Mouse (Mus musculus): ENCODE results near the gene Olfr92. TPM values are rescaled to one million over a fixed set of nuclear protein-coding genes. Genes with fewer than 3 reads are reported as not detected.

The Olfr92 gene
- total and polyA plus RNA-seq, 2 experiments from 2014 or later: not detected

DNA sequence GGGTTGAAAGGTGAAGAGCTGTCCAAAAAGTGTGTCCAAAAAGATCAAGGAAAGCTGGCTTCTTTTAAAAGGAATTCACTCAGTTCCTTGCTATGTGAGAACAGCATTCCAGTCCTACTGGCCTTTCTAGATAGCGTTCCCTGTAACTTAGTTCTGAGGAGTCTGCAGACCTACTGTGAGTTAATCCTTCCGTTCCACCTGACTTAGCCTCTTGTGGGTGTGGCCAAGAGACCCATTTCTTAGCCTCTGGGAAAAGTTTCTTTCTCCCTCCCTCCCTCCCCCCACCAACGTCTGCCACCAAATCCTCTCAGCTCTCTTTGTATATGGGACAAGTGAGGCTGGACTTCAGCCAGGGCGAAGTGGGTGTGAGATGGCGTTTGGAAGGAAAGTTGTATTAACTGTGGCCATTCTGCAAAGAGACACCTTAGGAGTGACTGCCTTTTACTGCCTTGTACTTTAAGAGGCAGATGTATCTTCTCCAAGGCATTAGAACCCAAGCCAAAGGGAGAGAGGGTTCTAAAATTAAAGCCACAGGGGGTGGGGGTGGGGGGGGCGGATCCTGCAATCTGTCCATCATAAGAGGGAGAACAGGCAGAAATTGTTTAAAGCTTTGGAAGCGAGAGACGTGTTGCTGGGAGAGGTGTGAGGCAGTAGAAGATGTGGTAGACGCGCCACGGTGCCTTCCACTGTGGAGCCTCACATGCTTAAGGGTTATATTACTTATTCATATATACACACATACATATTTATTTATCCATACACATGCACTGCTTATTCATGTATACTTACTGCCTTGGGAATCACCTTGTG lies 56.0 kb downstream of the Olfr92 start:
- DNase-seq (ENCODE audit: low spot score) (no peak), ATAC-seq (no peak)
- no peak overlapping the region for H3K9ac ChIP-seq (replicated peaks; ENCODE audit: low read length)
- WGBS: 63% methylated on average over 11 of the region's 11 CpGs
- H3K4me1 ChIP-seq (ENCODE audit: insufficient read depth, low read length): no peaks in the 10 kb centered on the region
- no peak overlapping the region for H3K27ac ChIP-seq
- no peak for TF ChIP-seq CTCF (IDR thresholded peaks at IDR 0.05; ENCODE audit: low read depth)
- H3K9me3 ChIP-seq (ENCODE audit: low read length): no peaks in the 10 kb centered on the region
- peaks cover 75% of the 10 kb centered on the region for H3K36me3 ChIP-seq (ENCODE audit: insufficient read depth, low read length)
- H3K4me3 ChIP-seq (ENCODE audit: low read length): no peak overlapping the region
- no peaks in the 10 kb centered on the region for H3K27me3 ChIP-seq (ENCODE audit: insufficient read depth, low read length)
- no peak overlapping the region for H3K4me2 ChIP-seq (ENCODE audit: low read depth, low read length)

- no peak for DNase-seq (ENCODE audit: low spot score)
- TF ChIP-seq CTCF (IDR thresholded peaks at IDR 0.05; ENCODE audit: low read depth): no peak
- Histone ChIP-seq H3K4me3 (ENCODE audit: low read length) (no peak overlapping the region), H3K9ac (replicated peaks; ENCODE audit: low read length) (no peak overlapping the region), H3K36me3 (ENCODE audit: insufficient read depth, low read length) (peaks cover 75% of the 10 kb centered on the region), H3K27me3 (ENCODE audit: insufficient read depth, low read length) (no peaks in the 10 kb centered on the region), H3K27ac (no peak overlapping the region), H3K4me2 (ENCODE audit: low read depth, low read length) (no peak overlapping the region), H3K4me1 (ENCODE audit: insufficient read depth, low read length) (no peaks in the 10 kb centered on the region), H3K9me3 (ENCODE audit: low read length) (no peaks in the 10 kb centered on the region)
- ATAC-seq: no peak
- 70% methylated on average over 10 of the region's 10 CpGs for WGBS
Observed at GRCm38 (mm10) chr17:37063063-37063462, 56.8 kb downstream of the Olfr92 start.

DNA sequence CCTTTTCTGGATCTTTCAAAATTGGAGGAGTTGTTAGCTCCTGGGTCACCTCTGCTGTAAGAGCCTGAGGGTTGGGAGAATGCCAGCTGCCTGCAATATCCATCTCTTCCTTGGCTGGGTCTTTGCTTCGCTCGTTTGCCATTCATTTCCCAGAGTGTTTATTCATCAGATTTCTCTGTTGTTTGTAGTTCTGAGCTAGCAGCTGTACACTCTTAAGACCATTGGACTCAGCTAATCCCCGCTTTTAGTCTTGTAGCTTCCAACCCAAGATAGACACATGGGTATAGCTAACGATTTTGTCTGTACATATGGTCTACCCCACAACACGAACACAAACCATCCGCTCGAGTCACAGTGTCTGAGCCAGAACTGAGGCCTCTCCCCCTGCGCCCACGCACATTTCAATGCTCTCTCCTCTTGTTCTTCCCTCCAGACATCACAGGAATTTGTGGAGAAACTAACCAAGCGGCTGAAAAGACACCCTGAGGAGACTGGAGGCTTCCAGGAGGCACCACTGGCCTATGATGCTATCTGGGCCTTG lies 57.7 kb downstream of the Olfr92 start:
- no peak overlapping the region for H3K4me3 ChIP-seq (ENCODE audit: low read length)
- no peaks in the 10 kb centered on the region for H3K4me1 ChIP-seq (ENCODE audit: insufficient read depth, low read length)
- peaks cover 70% of the 10 kb centered on the region for H3K36me3 ChIP-seq (ENCODE audit: insufficient read depth, low read length)
- DNase-seq (ENCODE audit: low spot score) (no peak), ATAC-seq (no peak)
- no peak overlapping the region for H3K4me2 ChIP-seq (ENCODE audit: low read depth, low read length)
- H3K9ac ChIP-seq (replicated peaks; ENCODE audit: low read length): no peak overlapping the region
- WGBS: 78% methylated on average over 10 of the region's 10 CpGs
- H3K9me3 ChIP-seq (ENCODE audit: low read length): no peaks in the 10 kb centered on the region
- peak overlapping the region; percentile 2; the same call in 1 of the 2 replicates for H3K27ac ChIP-seq
- TF ChIP-seq CTCF (IDR thresholded peaks at IDR 0.05; ENCODE audit: low read depth): no peak
- no peaks in the 10 kb centered on the region for H3K27me3 ChIP-seq (ENCODE audit: insufficient read depth, low read length)

- H3K4me1 ChIP-seq (ENCODE audit: insufficient read depth, low read length): no peaks in the 10 kb centered on the region
- no peak overlapping the region for H3K9ac ChIP-seq (replicated peaks; ENCODE audit: low read length)
- TF ChIP-seq CTCF (IDR thresholded peaks at IDR 0.05; ENCODE audit: low read depth): no peak
- H3K36me3 ChIP-seq (ENCODE audit: insufficient read depth, low read length): peaks cover 66% of the 10 kb centered on the region
- WGBS: 57% methylated on average over 3 of the region's 3 CpGs
- no peak overlapping the region for H3K4me2 ChIP-seq (ENCODE audit: low read depth, low read length)
- H3K9me3 ChIP-seq (ENCODE audit: low read length): no peaks in the 10 kb centered on the region
- no peaks in the 10 kb centered on the region for H3K27me3 ChIP-seq (ENCODE audit: insufficient read depth, low read length)
- H3K27ac ChIP-seq: peak overlapping the region; percentile 2
- H3K4me3 ChIP-seq (ENCODE audit: low read length): no peak overlapping the region
- ATAC-seq (no peak), DNase-seq (ENCODE audit: low spot score) (no peak)
Observed at GRCm38 (mm10) chr17:37061435-37061834, 58.5 kb downstream of the Olfr92 start.

Other genes with a start within 250 kb of the Olfr92 start
- gene Trim40, start 230.0 kb downstream of the Olfr92 start, total RNA-seq (2014; rRNA removed): not detected in 2 replicates
- 0.13 TPM in 1 of 2 replicates, not detected in the other for gene Trim40, start 230.0 kb downstream of the Olfr92 start, polyA plus RNA-seq (2015; fragmentation: Nextera tagmentation; extraction: Ambion mirVana)
- not detected in 2 replicates for gene Trim31, start 222.0 kb downstream of the Olfr92 start, total RNA-seq (2014; rRNA removed)
- gene Trim31, start 222.0 kb downstream of the Olfr92 start, polyA plus RNA-seq (2015; fragmentation: Nextera tagmentation; extraction: Ambion mirVana): not detected in 2 replicates
- gene Rnf39, start 177.2 kb downstream of the Olfr92 start, total RNA-seq (2014; rRNA removed): 4.2 and 6.1 TPM in 2 replicates
- gene Rnf39, start 177.2 kb downstream of the Olfr92 start, polyA plus RNA-seq (2015; fragmentation: Nextera tagmentation; extraction: Ambion mirVana): 2.5 and 3.6 TPM in 2 replicates
- gene Ppp1r11, start 168.3 kb downstream of the Olfr92 start, total RNA-seq (2014; rRNA removed): 28.4 and 28.5 TPM in 2 replicates
- gene Ppp1r11, start 168.3 kb downstream of the Olfr92 start, polyA plus RNA-seq (2015; fragmentation: Nextera tagmentation; extraction: Ambion mirVana): 143 and 145 TPM in 2 replicates
- 45.0 and 52.7 TPM in 2 replicates for gene Znrd1, start 161.5 kb downstream of the Olfr92 start, total RNA-seq (2014; rRNA removed)
- 49.3 and 51.2 TPM in 2 replicates for gene Znrd1, start 161.5 kb downstream of the Olfr92 start, polyA plus RNA-seq (2015; fragmentation: Nextera tagmentation; extraction: Ambion mirVana)
- 1.3 and 3.2 TPM in 2 replicates for gene Znrd1as, start 161.5 kb downstream of the Olfr92 start, total RNA-seq (2014; rRNA removed)
- 3.4 and 4.0 TPM in 2 replicates for gene Znrd1as, start 161.5 kb downstream of the Olfr92 start, polyA plus RNA-seq (2015; fragmentation: Nextera tagmentation; extraction: Ambion mirVana)
- not detected in 2 replicates for gene 2410137M14Rik, start 138.9 kb downstream of the Olfr92 start, total RNA-seq (2014; rRNA removed)
- gene 2410137M14Rik, start 138.9 kb downstream of the Olfr92 start, polyA plus RNA-seq (2015; fragmentation: Nextera tagmentation; extraction: Ambion mirVana): 0.23 and 0.26 TPM in 2 replicates
- gene H2-M5, start 130.6 kb downstream of the Olfr92 start, total RNA-seq (2014; rRNA removed): 0.97 and 2.5 TPM in 2 replicates
- 1.1 and 1.9 TPM in 2 replicates for gene H2-M5, start 130.6 kb downstream of the Olfr92 start, polyA plus RNA-seq (2015; fragmentation: Nextera tagmentation; extraction: Ambion mirVana)
- gene Zfp57, start 118.9 kb downstream of the Olfr92 start, total RNA-seq (2014; rRNA removed): 118 and 137 TPM in 2 replicates
- gene Zfp57, start 118.9 kb downstream of the Olfr92 start, polyA plus RNA-seq (2015; fragmentation: Nextera tagmentation; extraction: Ambion mirVana): 118 and 129 TPM in 2 replicates
- 0.52 TPM in 1 of 2 replicates, not detected in the other for gene Mog, start 96.7 kb downstream of the Olfr92 start, total RNA-seq (2014; rRNA removed)
- gene Mog, start 96.7 kb downstream of the Olfr92 start, polyA plus RNA-seq (2015; fragmentation: Nextera tagmentation; extraction: Ambion mirVana): 1.5 and 1.7 TPM in 2 replicates
- 519 and 527 TPM in 2 replicates for gene Gabbr1, start 74.1 kb downstream of the Olfr92 start, total RNA-seq (2014; rRNA removed)
- gene Gabbr1, start 74.1 kb downstream of the Olfr92 start, polyA plus RNA-seq (2015; fragmentation: Nextera tagmentation; extraction: Ambion mirVana): 93.4 and 98.3 TPM in 2 replicates
- not detected in 2 replicates for gene Olfr90, start 31.6 kb downstream of the Olfr92 start, total RNA-seq (2014; rRNA removed)
- not detected in 2 replicates for gene Olfr90, start 31.6 kb downstream of the Olfr92 start, polyA plus RNA-seq (2015; fragmentation: Nextera tagmentation; extraction: Ambion mirVana)
- not detected in 2 replicates for gene Olfr91, start 21.8 kb downstream of the Olfr92 start, total RNA-seq (2014; rRNA removed)
- gene Olfr91, start 21.8 kb downstream of the Olfr92 start, polyA plus RNA-seq (2015; fragmentation: Nextera tagmentation; extraction: Ambion mirVana): 0.06 TPM in 1 of 2 replicates, not detected in the other
- not detected in 2 replicates for gene Olfr93, start 41.4 kb upstream of the Olfr92 start, total RNA-seq (2014; rRNA removed)
- gene Olfr93, start 41.4 kb upstream of the Olfr92 start, polyA plus RNA-seq (2015; fragmentation: Nextera tagmentation; extraction: Ambion mirVana): not detected in 2 replicates
- not detected in 2 replicates for gene Ubd, start 73.8 kb upstream of the Olfr92 start, total RNA-seq (2014; rRNA removed)
- gene Ubd, start 73.8 kb upstream of the Olfr92 start, polyA plus RNA-seq (2015; fragmentation: Nextera tagmentation; extraction: Ambion mirVana): not detected in 2 replicates
- 0.58 and 1.3 TPM in 2 replicates for gene Olfr94, start 80.9 kb upstream of the Olfr92 start, total RNA-seq (2014; rRNA removed)
- gene Olfr94, start 80.9 kb upstream of the Olfr92 start, polyA plus RNA-seq (2015; fragmentation: Nextera tagmentation; extraction: Ambion mirVana): 0.14 TPM in 1 of 2 replicates, not detected in the other
- 0.37 TPM in 1 of 2 replicates, not detected in the other for gene Olfr95, start 93.0 kb upstream of the Olfr92 start, total RNA-seq (2014; rRNA removed)
- gene Olfr95, start 93.0 kb upstream of the Olfr92 start, polyA plus RNA-seq (2015; fragmentation: Nextera tagmentation; extraction: Ambion mirVana): 0.03 and 0.04 TPM in 2 replicates
- gene Olfr96, start 100.1 kb upstream of the Olfr92 start, total RNA-seq (2014; rRNA removed): not detected in 2 replicates
- gene Olfr96, start 100.1 kb upstream of the Olfr92 start, polyA plus RNA-seq (2015; fragmentation: Nextera tagmentation; extraction: Ambion mirVana): not detected in 2 replicates
- gene Olfr97, start 117.2 kb upstream of the Olfr92 start, total RNA-seq (2014; rRNA removed): not detected in 2 replicates
- gene Olfr97, start 117.2 kb upstream of the Olfr92 start, polyA plus RNA-seq (2015; fragmentation: Nextera tagmentation; extraction: Ambion mirVana): not detected in 2 replicates
- not detected in 2 replicates for gene Olfr98, start 143.7 kb upstream of the Olfr92 start, total RNA-seq (2014; rRNA removed)
- not detected in 2 replicates for gene Olfr98, start 143.7 kb upstream of the Olfr92 start, polyA plus RNA-seq (2015; fragmentation: Nextera tagmentation; extraction: Ambion mirVana)
- 0.63 and 2.5 TPM in 2 replicates for gene H2-M3, start 150.1 kb upstream of the Olfr92 start, total RNA-seq (2014; rRNA removed)
- 1.9 and 2.7 TPM in 2 replicates for gene H2-M3, start 150.1 kb upstream of the Olfr92 start, polyA plus RNA-seq (2015; fragmentation: Nextera tagmentation; extraction: Ambion mirVana)
- gene Olfr99, start 163.4 kb upstream of the Olfr92 start, total RNA-seq (2014; rRNA removed): not detected in 2 replicates
- not detected in 2 replicates for gene Olfr99, start 163.4 kb upstream of the Olfr92 start, polyA plus RNA-seq (2015; fragmentation: Nextera tagmentation; extraction: Ambion mirVana)
- gene Olfr101, start 184.2 kb upstream of the Olfr92 start, total RNA-seq (2014; rRNA removed): not detected in 2 replicates
- gene Olfr101, start 184.2 kb upstream of the Olfr92 start, polyA plus RNA-seq (2015; fragmentation: Nextera tagmentation; extraction: Ambion mirVana): not detected in 2 replicates
- gene Olfr102, start 197.0 kb upstream of the Olfr92 start, total RNA-seq (2014; rRNA removed): not detected in 2 replicates
- not detected in 2 replicates for gene Olfr102, start 197.0 kb upstream of the Olfr92 start, polyA plus RNA-seq (2015; fragmentation: Nextera tagmentation; extraction: Ambion mirVana)
- gene Olfr103, start 219.6 kb upstream of the Olfr92 start, total RNA-seq (2014; rRNA removed): not detected in 2 replicates
- not detected in 2 replicates for gene Olfr103, start 219.6 kb upstream of the Olfr92 start, polyA plus RNA-seq (2015; fragmentation: Nextera tagmentation; extraction: Ambion mirVana)
- gene Olfr104-ps, start 239.5 kb upstream of the Olfr92 start, total RNA-seq (2014; rRNA removed): not detected in 2 replicates
- not detected in 2 replicates for gene Olfr104-ps, start 239.5 kb upstream of the Olfr92 start, polyA plus RNA-seq (2015; fragmentation: Nextera tagmentation; extraction: Ambion mirVana)